Mouse (Mus musculus) lung, embryonic 14.5 days (tissue): ENCODE data around the gene Tmem170. TPM values are rescaled to one million over a fixed set of nuclear protein-coding genes. Genes with fewer than 3 reads are reported as not detected.
A peak's percentile ranks its signal among the peaks of the same experiment; 100 is the strongest.

Experiments
- ATAC-seq: fragments of 200-750 bp; cut with Nextera tagmentation; 2 replicates; pipeline ENCODE4 v1.8.0; 2017; ENCODE audit warnings: mild to moderate bottlenecking, moderate TSS enrichment, moderate library complexity; ENCODE audit not compliant: insufficient read depth
- DNase-seq: peaks from one replicate; pipeline ENCODE4 v3.0.0-alpha.2; 2015
- H3K27ac ChIP-seq: fragments of 300-500 bp; sonication (generic); 2 replicates; pipeline ENCODE4 v1.5.1; 2014; ENCODE audit warnings: low read depth, mild to moderate bottlenecking, moderate library complexity
- H3K27me3 ChIP-seq: fragments of 300-500 bp; sonication (generic); 2 replicates; pipeline ENCODE4 v1.6.1; 2014; ENCODE audit warnings: low read length, control low read depth; ENCODE audit not compliant: insufficient read depth
- H3K36me3 ChIP-seq: fragments of 300-500 bp; sonication (generic); 2 replicates; pipeline ENCODE4 v1.6.1; 2014; ENCODE audit warnings: control low read depth; ENCODE audit not compliant: insufficient read depth
- H3K4me1 ChIP-seq: fragments of 300-500 bp; sonication (generic); 2 replicates; pipeline ENCODE4 v1.6.1; 2014; ENCODE audit warnings: antibody characterized with exemption, control low read depth; ENCODE audit not compliant: insufficient read depth
- H3K4me2 ChIP-seq: fragments of 300-500 bp; sonication (generic); 2 replicates; pipeline ENCODE4 v1.6.1; 2014; ENCODE audit warnings: mild to moderate bottlenecking
- H3K4me3 ChIP-seq: fragments of 300-500 bp; sonication (generic); 2 replicates; pipeline ENCODE4 v1.5.1; 2014; ENCODE audit warnings: low read depth, low read length
- H3K9ac ChIP-seq: fragments of 300-500 bp; sonication (generic); 2 replicates; pipeline ENCODE4 v1.6.1; 2014
- H3K9me3 ChIP-seq: fragments of 300-500 bp; sonication (generic); 2 replicates; pipeline ENCODE4 v1.6.1; 2016; ENCODE audit warnings: low read depth, low read length, control low read depth
- CTCF ChIP-seq: IDR thresholded peaks from 2 replicates; pipeline ENCODE4 v1.5.1; 2016; ENCODE audit warnings: antibody characterized with exemption, low read depth
- WGBS: fragments of 180-500 bp; shearing (Covaris S2); extraction: QIAGEN DNeasy Blood & Tissue Kit; methylation state at CpG from one replicate; pipeline ENCODE4 v1.1.7; 2014; 5-methylcytosine and 5-hydroxymethylcytosine counted together
- polyA plus RNA-seq: library from polyadenylated mRNA; unstranded; fragments of >200 nt; fragmentation: Nextera tagmentation; extraction: Ambion mirVana; gene quantifications from 2 replicates; pipeline ENCODE4 v1.2.1, GENCODE M21; 2014

Tmem170 gene
- polyA plus RNA-seq, 1 experiment from 2014 or later = 7.0 TPM

DNA sequence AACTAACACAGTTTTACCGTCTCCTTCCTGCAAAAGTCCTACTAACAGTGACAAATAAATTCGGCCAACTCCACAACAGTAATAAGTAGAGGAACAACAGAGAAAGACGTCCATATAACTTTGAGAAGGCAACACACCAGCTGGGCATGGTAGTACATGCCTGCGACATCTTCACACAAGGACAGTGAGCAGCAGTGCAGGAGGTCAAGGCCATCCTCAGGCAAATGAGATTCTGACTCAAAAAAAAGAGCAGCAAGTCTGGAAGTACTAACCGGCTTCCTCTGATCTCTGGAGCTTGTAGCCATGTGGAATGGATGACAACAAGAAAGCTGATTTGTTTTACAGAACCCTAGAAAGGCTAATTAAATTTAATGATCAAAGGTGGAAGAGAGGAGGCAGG, 43.6 kb downstream of the Tmem170 start:
- Histone ChIP-seq H3K4me1 (no peaks in the 10 kb centered on the region), H3K4me2 (no peak overlapping the region), H3K9me3 (no peaks in the 10 kb centered on the region), H3K4me3 (no peak overlapping the region), H3K27ac (no peak overlapping the region), H3K27me3 (no peaks in the 10 kb centered on the region), H3K36me3 (peaks cover 80% of the 10 kb centered on the region), H3K9ac (no peak overlapping the region)
- DNase-seq = no peak
- 85% methylated on average over 5 of the region's 5 CpGs for WGBS
- TF ChIP-seq CTCF = no peak
- no peak for ATAC-seq

DNA sequence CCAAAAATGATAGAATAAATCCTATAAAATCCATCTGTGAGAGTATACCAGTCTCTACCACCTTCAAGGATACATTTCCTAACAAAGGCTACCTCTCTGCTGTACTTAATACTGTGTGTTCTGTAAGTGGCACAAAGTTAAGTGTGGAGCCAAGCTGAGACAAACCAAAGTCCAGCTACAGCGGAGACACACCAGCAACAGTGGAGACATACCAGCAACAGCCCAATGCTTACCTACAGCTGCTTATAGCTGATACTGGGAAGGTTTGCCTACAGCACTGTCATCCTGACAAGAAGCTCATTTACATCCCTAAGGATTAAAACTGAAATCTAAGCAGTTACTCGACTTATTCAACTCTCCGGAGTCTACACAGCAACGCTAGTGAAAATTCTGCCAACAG, 44.6 kb downstream of the Tmem170 start:
- WGBS = 63% methylated on average over 4 of the region's 4 CpGs
- no peaks in the 10 kb centered on the region for H3K27me3 ChIP-seq
- no peak overlapping the region for H3K27ac ChIP-seq
- no peaks in the 10 kb centered on the region for H3K4me1 ChIP-seq
- TF ChIP-seq CTCF = no peak
- ATAC-seq (no peak), DNase-seq (no peak)
- no peak overlapping the region for H3K4me2 ChIP-seq
- H3K9me3 ChIP-seq = no peaks in the 10 kb centered on the region
- H3K36me3 ChIP-seq = peaks cover 79% of the 10 kb centered on the region
- H3K4me3 ChIP-seq = no peak overlapping the region
- no peak overlapping the region for H3K9ac ChIP-seq

GRCm38 (mm10) chr8:111828595-111828994, 48.0 kb downstream of the Tmem170 start:
- Histone ChIP-seq H3K9ac (no peak overlapping the region; the same call in 1 of the 2 replicates), H3K4me2 (0 out of 2 replicates have a peak overlapping the region, but pooled peaks have one; percentile 15), H3K27ac (peak overlapping the region; percentile 81), H3K36me3 (peaks cover 73% of the 10 kb centered on the region), H3K27me3 (no peaks in the 10 kb centered on the region), H3K4me1 (no peaks in the 10 kb centered on the region), H3K9me3 (no peaks in the 10 kb centered on the region), H3K4me3 (no peak overlapping the region)
- 59% methylated on average over 6 of the region's 6 CpGs for WGBS
- peak; percentile 73 for DNase-seq
- ATAC-seq = peak; percentile 56; the same call in 1 of the 2 replicates
- TF ChIP-seq CTCF = no peak

- Histone ChIP-seq H3K4me1 (no peaks in the 10 kb centered on the region), H3K9ac (no peak overlapping the region), H3K9me3 (no peaks in the 10 kb centered on the region), H3K27me3 (no peaks in the 10 kb centered on the region), H3K4me3 (no peak overlapping the region), H3K27ac (no peak overlapping the region), H3K36me3 (peaks cover 62% of the 10 kb centered on the region), H3K4me2 (no peak overlapping the region)
- ATAC-seq = no peak
- WGBS = 62% methylated on average over 6 of the region's 6 CpGs
- DNase-seq = peak; percentile 64
- TF ChIP-seq CTCF = peak; percentile 62
These were observed 51.3 kb downstream of the Tmem170 start for GRCm38 (mm10) chr8:111825219-111825618.

DNA sequence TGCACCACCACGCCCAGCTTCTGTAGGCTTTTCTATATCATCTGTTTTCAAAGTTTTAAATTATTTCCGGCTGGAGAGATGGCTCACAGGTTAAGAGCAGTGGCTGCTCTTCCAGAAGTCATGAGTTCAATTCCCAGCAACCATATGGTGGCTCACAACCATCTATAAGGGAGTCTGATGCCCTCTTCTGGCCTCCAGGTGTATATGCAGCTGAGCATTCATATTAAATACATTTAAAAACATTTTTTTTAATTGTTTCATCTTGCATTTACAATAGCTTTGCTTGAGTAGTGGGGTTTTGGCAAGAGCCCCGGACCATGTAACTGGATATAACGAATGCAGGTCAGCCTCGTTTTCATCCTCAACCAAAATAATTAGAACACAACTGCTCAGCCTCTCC, 52.2 kb downstream of the Tmem170 start:
- no peak for DNase-seq
- Histone ChIP-seq H3K36me3 (peaks cover 57% of the 10 kb centered on the region), H3K27ac (no peak overlapping the region), H3K4me3 (no peak overlapping the region), H3K9me3 (no peaks in the 10 kb centered on the region), H3K4me2 (no peak overlapping the region), H3K9ac (no peak overlapping the region), H3K4me1 (no peaks in the 10 kb centered on the region), H3K27me3 (no peaks in the 10 kb centered on the region)
- peak; percentile 48 for TF ChIP-seq CTCF
- 93% methylated on average over 5 of the region's 5 CpGs for WGBS
- no peak for ATAC-seq

DNA sequence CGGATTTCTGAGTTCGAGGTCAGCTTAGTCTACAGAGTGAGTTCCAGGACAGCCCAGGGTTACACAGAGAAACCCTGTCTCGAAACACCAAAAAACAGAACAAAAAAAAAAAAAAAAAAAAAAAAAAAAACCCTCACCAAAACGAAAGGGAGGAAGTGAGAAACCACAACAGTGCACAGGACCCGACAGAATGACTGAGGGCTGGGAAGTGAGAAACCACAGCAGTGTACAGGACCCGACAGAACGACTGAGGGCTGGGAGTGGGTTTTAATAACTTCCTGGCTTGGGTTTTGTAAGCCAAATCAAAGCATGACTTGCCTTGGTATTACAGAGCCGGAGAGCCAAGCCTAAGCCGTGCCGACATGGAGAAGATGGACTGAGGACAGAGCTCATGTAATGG, 55.4 kb downstream of the Tmem170 start:
- Histone ChIP-seq H3K27me3 (no peaks in the 10 kb centered on the region), H3K27ac (no peak overlapping the region), H3K9me3 (no peaks in the 10 kb centered on the region), H3K36me3 (peaks cover 39% of the 10 kb centered on the region), H3K9ac (no peak overlapping the region), H3K4me1 (no peaks in the 10 kb centered on the region), H3K4me3 (no peak overlapping the region), H3K4me2 (no peak overlapping the region)
- 72% methylated on average over 10 of the region's 10 CpGs for WGBS
- ATAC-seq (no peak), DNase-seq (peak; percentile 36)
- TF ChIP-seq CTCF = no peak

- H3K9me3 ChIP-seq = no peaks in the 10 kb centered on the region
- ATAC-seq (no peak), DNase-seq (no peak)
- H3K27me3 ChIP-seq = no peaks in the 10 kb centered on the region
- H3K9ac ChIP-seq = no peak overlapping the region
- no peak overlapping the region for H3K4me2 ChIP-seq
- H3K4me3 ChIP-seq = no peak overlapping the region
- 74% methylated on average over 4 of the region's 4 CpGs for WGBS
- H3K36me3 ChIP-seq = peaks cover 41% of the 10 kb centered on the region
- H3K4me1 ChIP-seq = no peaks in the 10 kb centered on the region
- no peak for TF ChIP-seq CTCF
- H3K27ac ChIP-seq = peak overlapping the region; percentile 61; the same call in 1 of the 2 replicates
These were observed 55.9 kb downstream of the Tmem170 start for GRCm38 (mm10) chr8:111820691-111821090.

GRCm38 (mm10) chr8:111820018-111820417, 56.5 kb downstream of the Tmem170 start:
- H3K27me3 ChIP-seq = no peaks in the 10 kb centered on the region
- DNase-seq = peak; percentile 49
- TF ChIP-seq CTCF = no peak
- no peak overlapping the region for H3K4me2 ChIP-seq
- H3K9me3 ChIP-seq = no peaks in the 10 kb centered on the region
- no peaks in the 10 kb centered on the region for H3K4me1 ChIP-seq
- H3K36me3 ChIP-seq = peaks cover 43% of the 10 kb centered on the region
- no peak for ATAC-seq
- peak overlapping the region; percentile 61; the same call in 1 of the 2 replicates for H3K27ac ChIP-seq
- no peak overlapping the region for H3K9ac ChIP-seq
- H3K4me3 ChIP-seq = no peak overlapping the region
- WGBS = 86% methylated on average over 12 of the region's 12 CpGs
